Mouse (Mus musculus): ENCODE data around the gene Map2k2.
"Not testable (repeated sequence)": the region's sequence is repeated elsewhere in the genome, so short reads cannot be mapped to it uniquely, and the experiment has no call there.

Gene Map2k2

DNA sequence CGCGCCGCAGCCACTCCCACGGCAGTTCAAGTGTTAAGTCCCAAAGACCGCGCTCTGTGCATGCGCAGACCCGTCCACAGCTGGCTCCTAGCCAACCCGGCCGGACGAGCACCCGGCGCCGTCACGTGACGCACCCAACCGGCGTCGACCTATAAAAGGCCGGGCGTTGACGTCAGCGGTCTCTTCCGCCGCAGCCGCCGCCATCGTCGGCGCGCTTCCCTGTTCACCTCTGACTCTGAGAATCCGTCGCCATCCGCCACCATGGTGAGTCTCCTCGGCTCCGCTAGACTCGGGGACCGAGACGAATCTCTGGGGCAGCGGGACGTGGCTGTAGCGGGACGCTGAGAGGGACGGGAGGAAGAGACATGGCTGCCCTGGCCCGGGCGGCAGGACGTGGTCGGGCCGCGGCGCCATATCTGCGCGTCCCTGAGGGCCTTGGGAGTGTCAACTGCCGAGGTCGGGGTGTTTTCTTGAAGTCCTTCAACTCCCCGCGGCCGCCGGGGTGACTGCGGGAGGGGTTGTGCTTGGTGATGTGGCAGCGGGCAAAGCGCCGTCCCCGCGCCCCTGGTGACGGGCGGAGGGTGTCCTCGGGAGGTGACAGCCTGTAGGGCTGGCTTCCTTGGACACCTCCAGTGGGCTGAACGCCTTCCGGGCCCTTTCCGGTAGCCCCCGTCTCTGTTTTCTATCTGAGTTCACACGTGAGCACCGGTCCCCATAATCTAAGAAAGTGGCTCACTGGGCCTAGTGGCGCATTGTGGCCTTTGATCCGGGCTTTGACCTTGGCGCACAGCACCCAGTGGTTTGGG, 71.0 kb downstream of the Map2k2 start, which contains the start of gene Eef2:
TSS of gene Eef2 (plus strand) at position 166 of the 806 bp plus-strand sequence.
- peak; percentile 96 for DNase-seq (ENCODE audit: low read depth, low spot score)

DNA sequence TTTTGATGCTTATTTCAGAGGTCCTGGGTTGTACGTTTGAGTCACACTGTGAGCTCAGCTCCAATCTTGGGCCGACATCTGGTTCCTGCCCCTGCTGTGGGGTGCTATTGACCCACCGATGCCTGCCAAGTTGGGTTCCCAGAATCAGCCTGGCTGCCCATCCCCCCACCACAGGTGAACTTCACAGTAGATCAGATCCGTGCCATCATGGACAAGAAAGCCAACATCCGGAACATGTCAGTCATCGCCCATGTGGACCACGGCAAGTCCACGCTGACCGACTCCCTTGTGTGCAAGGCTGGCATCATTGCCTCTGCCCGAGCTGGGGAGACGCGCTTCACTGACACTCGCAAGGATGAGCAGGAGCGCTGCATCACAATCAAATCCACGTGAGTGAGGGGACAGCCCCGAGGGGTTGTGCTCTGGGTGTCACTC, 71.8 kb downstream of the Map2k2 start:
- no peak for DNase-seq (ENCODE audit: low read depth, low spot score)

DNA sequence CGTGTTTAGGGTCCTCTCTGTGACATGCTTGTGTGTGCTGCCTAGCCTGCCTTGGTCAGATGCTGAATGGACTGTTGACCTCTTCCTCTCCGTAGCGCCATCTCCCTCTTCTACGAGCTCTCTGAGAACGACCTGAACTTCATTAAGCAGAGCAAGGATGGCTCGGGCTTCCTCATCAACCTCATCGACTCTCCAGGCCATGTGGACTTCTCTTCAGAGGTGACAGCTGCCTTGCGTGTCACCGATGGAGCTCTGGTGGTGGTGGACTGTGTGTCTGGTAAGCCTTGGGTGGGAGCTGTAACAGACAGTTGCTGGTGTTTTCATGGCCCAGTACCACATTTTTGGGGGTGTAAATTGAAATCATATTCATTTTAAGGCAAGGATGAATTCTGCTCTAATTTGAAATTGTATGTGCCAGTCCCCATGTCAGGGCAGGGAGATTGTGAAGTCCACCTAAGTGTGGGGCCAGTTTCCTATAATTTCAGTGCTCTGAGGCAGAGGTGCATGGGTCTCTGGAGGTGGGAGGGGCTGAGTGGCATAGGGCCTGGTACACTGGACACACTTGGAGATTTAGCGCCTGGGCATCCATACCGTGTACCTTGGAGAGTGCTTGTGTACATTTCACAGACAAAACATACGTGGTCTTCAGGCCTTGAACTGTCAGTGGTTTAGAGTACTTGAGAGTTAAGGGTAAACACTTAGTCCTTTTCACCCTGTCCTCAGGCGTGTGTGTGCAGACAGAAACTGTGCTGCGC, 72.4 kb downstream of the Map2k2 start:
- no peak for DNase-seq (ENCODE audit: low read depth, low spot score)

DNA sequence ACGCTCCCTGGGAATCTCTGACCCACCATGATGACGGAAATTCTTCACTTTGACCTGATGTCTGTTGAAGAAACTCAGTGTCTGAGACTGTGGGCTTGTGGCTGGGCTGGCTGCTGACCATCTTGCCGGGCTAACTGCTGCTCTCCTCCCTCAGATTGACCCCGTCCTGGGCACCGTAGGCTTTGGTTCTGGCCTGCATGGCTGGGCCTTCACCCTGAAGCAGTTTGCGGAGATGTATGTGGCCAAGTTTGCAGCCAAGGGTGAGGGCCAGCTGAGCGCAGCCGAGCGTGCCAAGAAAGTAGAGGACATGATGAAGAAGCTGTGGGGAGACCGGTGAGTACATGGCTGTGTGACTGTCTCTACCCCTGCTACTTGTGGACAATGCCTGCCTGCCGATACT, 73.2 kb downstream of the Map2k2 start:
- DNase-seq (ENCODE audit: low read depth, low spot score) = no peak

DNA sequence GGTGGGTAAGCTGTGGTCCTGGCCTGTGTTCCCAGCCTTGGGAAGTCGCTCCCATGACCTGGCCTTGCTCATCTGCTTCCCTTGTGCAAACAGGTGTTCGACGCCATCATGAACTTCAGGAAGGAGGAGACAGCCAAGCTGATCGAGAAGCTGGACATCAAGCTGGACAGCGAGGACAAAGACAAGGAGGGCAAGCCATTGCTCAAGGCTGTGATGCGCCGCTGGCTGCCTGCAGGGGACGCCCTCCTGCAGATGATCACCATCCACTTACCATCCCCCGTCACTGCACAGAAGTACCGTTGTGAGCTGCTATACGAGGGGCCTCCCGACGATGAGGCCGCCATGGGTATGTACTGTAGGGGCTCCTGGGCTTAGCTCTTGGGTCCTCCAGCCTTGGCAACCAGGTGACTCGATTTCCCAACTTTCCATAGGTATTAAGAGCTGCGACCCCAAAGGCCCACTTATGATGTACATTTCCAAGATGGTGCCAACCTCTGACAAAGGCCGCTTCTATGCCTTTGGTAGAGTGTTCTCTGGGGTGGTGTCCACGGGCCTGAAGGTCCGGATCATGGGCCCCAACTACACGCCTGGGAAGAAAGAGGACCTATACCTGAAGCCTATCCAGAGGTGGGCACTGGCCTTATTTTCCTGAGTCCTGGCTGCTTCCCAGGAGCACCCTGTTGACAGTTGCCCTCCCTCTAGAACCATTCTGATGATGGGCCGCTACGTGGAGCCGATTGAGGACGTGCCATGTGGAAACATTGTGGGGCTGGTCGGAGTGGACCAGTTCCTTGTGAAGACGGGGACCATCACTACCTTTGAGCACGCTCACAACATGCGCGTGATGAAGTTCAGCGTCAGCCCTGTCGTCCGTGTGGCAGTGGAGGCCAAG, 74.0 kb downstream of the Map2k2 start:
- DNase-seq (ENCODE audit: low read depth, low spot score) = no peak

DNA sequence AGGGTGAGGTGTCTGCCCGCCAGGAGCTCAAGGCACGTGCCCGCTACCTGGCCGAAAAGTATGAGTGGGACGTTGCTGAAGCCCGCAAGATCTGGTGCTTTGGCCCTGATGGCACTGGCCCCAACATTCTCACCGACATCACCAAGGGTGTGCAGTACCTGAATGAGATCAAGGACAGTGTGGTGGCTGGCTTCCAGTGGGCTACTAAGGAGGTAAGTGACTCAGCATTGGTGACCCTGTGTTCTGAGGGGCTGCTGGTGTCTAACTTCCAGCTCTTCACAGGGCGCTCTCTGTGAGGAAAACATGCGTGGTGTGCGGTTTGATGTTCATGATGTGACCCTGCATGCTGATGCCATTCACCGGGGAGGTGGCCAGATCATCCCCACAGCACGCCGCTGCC, 75.2 kb downstream of the Map2k2 start:
- DNase-seq (ENCODE audit: low read depth, low spot score) = no peak

DNA sequence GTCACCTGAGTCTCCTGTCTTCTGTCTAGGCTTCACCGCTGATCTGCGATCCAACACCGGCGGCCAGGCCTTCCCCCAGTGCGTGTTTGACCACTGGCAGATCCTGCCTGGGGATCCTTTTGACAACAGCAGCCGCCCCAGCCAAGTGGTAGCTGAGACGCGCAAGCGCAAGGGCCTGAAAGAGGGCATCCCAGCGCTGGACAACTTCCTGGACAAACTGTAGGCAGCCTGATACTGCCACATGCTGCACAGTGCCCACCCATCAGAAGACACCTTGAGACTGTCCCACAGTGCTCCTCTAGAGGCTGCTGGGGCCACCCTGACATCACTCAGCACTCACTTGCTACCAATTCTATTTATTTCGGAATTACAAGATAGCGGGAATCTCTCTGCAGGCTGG, 76.1 kb downstream of the Map2k2 start:
- DNase-seq (ENCODE audit: low read depth, low spot score) = not testable (repeated sequence)

DNA sequence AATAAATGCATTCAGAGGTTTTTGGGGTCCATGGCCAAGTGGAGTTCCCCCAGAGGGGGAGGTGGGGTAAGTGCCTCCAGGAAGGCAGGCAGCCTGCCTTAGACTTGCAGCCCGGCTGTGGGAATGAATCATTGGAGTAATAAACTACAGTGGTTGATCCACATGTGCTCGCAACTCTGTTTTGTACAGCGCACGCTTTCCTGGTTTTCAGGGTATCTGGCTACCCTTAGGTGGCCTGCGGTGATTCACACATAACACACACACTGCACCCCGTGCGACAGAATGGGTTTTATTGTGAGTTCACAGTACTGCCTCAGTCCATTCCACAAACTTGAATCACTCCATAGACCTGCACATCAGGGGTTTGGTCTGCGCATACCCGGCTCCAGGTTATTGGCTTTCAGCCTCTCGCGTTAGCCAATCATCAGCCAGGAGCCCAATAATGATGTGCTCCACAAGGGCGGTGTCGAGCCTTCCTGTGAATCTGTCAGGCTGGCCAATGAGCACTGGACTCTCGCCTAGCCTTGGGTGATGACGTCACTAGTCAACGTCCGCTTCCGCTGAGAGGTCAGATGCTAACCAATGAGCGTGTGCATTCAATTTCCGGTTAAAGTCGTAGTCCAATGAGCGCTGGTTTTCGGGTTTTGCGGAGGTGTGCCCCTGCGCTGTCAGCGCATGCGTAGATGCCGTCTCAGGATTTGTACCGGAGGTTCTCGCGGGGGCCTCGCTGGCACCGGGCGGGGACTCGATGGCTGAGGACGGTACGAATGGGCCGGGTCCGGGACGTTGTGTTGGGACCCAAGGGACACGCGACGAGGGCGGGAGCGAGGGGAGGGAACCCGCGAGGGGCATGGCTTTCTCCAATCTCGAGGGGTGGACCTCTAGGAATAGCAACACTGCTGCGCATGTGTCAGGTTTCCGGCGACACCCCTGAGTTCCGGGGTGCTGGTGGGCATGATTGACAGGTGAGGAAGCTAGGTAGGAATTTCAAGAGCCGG, 76.9 kb downstream of the Map2k2 start, which contains the start of gene Dapk3:
TSS of gene Dapk3 (plus strand) at position 670 of the 998 bp plus-strand sequence.
- DNase-seq (ENCODE audit: low read depth, low spot score) = peak; percentile 99

Data from embryo, embryonic 11.5 days (tissue).